Mouse (Mus musculus): ENCODE measurements around the gene Kras.

Gene Kras

GRCm38 (mm10) chr6:145249291-145250184 is 501 bp downstream of the Kras start:
- DNase-seq (ENCODE audit: low spot score) = peak; percentile 79

- no peak for DNase-seq (ENCODE audit: low spot score)
Measured at GRCm38 (mm10) chr6:145247886-145248285, 2.2 kb downstream of the Kras start.

- DNase-seq (ENCODE audit: low spot score) = no peak
Measured at GRCm38 (mm10) chr6:145246841-145247240, 3.2 kb downstream of the Kras start.

- no peak for DNase-seq (ENCODE audit: low spot score)
Measured at GRCm38 (mm10) chr6:145242521-145242920, 7.5 kb downstream of the Kras start.

- no peak for DNase-seq (ENCODE audit: low spot score)
Measured at GRCm38 (mm10) chr6:145240285-145240684, 9.8 kb downstream of the Kras start.

GRCm38 (mm10) chr6:145237148-145237547 is 12.9 kb downstream of the Kras start:
- no peak for DNase-seq (ENCODE audit: low spot score)

GRCm38 (mm10) chr6:145235367-145235766 is 14.7 kb downstream of the Kras start:
- no peak for DNase-seq (ENCODE audit: low spot score)

- DNase-seq (ENCODE audit: low spot score) = no peak
Measured at GRCm38 (mm10) chr6:145234391-145234790, 15.6 kb downstream of the Kras start.

GRCm38 (mm10) chr6:145226296-145226695 is 23.7 kb downstream of the Kras start:
- DNase-seq (ENCODE audit: low spot score) = no peak

- no peak for DNase-seq (ENCODE audit: low spot score)
Measured at GRCm38 (mm10) chr6:145224246-145224645, 25.8 kb downstream of the Kras start.

- DNase-seq (ENCODE audit: low spot score) = no peak
Measured at GRCm38 (mm10) chr6:145215826-145216225, 34.2 kb downstream of the Kras start.

GRCm38 (mm10) chr6:145213916-145214315 is 36.1 kb downstream of the Kras start:
- no peak for DNase-seq (ENCODE audit: low spot score)

GRCm38 (mm10) chr6:145211376-145212305 is 38.4 kb downstream of the Kras start:
- DNase-seq (ENCODE audit: low spot score) = no peak

GRCm38 (mm10) chr6:145210816-145211338 is 39.2 kb downstream of the Kras start, which contains the start of the genes Casc1 and Etfrf1:
Gene Casc1 (minus strand): TSS chr6:145211005.
Gene Etfrf1 (plus strand): TSS chr6:145211134.
- DNase-seq (ENCODE audit: low spot score) = peak; percentile 99

- no peak for DNase-seq (ENCODE audit: low spot score)
Measured at GRCm38 (mm10) chr6:145210056-145210680, 39.9 kb downstream of the Kras start.

- no peak for DNase-seq (ENCODE audit: low spot score)
Measured at GRCm38 (mm10) chr6:145205142-145205541, 44.9 kb downstream of the Kras start.

GRCm38 (mm10) chr6:145204440-145204839 is 45.6 kb downstream of the Kras start:
- no peak for DNase-seq (ENCODE audit: low spot score)

- DNase-seq (ENCODE audit: low spot score) = no peak
Measured at GRCm38 (mm10) chr6:145202432-145203125, 47.5 kb downstream of the Kras start.

GRCm38 (mm10) chr6:145197949-145198686 is 51.9 kb downstream of the Kras start:
- DNase-seq (ENCODE audit: low spot score) = no peak

- DNase-seq (ENCODE audit: low spot score) = no peak
Measured at GRCm38 (mm10) chr6:145193446-145193845, 56.6 kb downstream of the Kras start.
